Mouse (Mus musculus) liver, embryonic 14.5 days (tissue): ENCODE data around the gene Ralgapa2. TPM values are rescaled to one million over a fixed set of nuclear protein-coding genes. Genes with fewer than 3 reads are reported as not detected.

Source experiments
- ATAC-seq: fragments of 200-750 bp; cut with Nextera tagmentation; 2 replicates; pipeline ENCODE4 v1.8.0; 2017; ENCODE audit warnings: moderate number of reproducible peaks, mild to moderate bottlenecking, moderate library complexity; ENCODE audit not compliant: insufficient read depth
- DNase-seq, 3 experiments: peaks; one replicate each; pipeline ENCODE4 v3.0.0-alpha.2; 2012 to 2013; ENCODE audit warnings: low read depth in 3 of 3, low spot score in 3 of 3
- H3K27ac ChIP-seq: fragments of 300-500 bp; sonication (generic); 2 replicates; pipeline ENCODE4 v1.5.1; 2014; ENCODE audit warnings: moderate library complexity, mild to moderate bottlenecking, control low read depth, inconsistent platforms
- H3K27me3 ChIP-seq: fragments of 300-500 bp; sonication (generic); 2 replicates; pipeline ENCODE4 v1.6.1; 2014; ENCODE audit warnings: mild to moderate bottlenecking, low read length, moderate library complexity; ENCODE audit not compliant: control insufficient read depth, insufficient read depth
- H3K36me3 ChIP-seq: fragments of 300-500 bp; sonication (generic); replicated peaks from 2 replicates; pipeline ENCODE4 v1.6.1; 2014; ENCODE audit warnings: low read depth; ENCODE audit not compliant: control insufficient read depth, insufficient read depth
- H3K4me1 ChIP-seq, 2 experiments: fragments of 200-500 bp in 1 of 2; fragments of 300-500 bp in 1 of 2; sonication (generic) in 1 of 2; replicated peaks; 2 replicates each; pipeline ENCODE4 v1.6.1; 2012 to 2014; ENCODE audit warnings: antibody characterized with exemption in 1 of 2, inconsistent platforms in 1 of 2, low read length in 1 of 2; ENCODE audit not compliant: control insufficient read depth in 2 of 2, insufficient read depth in 2 of 2
- H3K4me2 ChIP-seq: fragments of 300-500 bp; sonication (generic); 2 replicates; pipeline ENCODE4 v1.6.1; 2014; ENCODE audit warnings: low read depth, mild to moderate bottlenecking, control low read depth, moderate library complexity
- H3K4me3 ChIP-seq, 2 experiments: fragments of 200-500 bp in 1 of 2; fragments of 300-500 bp in 1 of 2; sonication (generic) in 1 of 2; 2 replicates each; pipeline ENCODE4 v1.5.1; 2012 to 2014; ENCODE audit warnings: low read depth in 2 of 2, low read length in 2 of 2, mild to moderate bottlenecking in 2 of 2, control low read depth in 1 of 2, inconsistent platforms in 1 of 2, moderate library complexity in 1 of 2; ENCODE audit not compliant: insufficient read depth in 1 of 2
- H3K9ac ChIP-seq: fragments of 300-500 bp; sonication (generic); replicated peaks from 2 replicates; pipeline ENCODE4 v1.6.1; 2014; ENCODE audit warnings: mild to moderate bottlenecking, control low read depth, moderate library complexity
- H3K9me3 ChIP-seq: fragments of 300-500 bp; sonication (generic); 2 replicates; pipeline ENCODE4 v1.6.1; 2016; ENCODE audit warnings: low read length, mixed read lengths; ENCODE audit not compliant: control insufficient read depth
- CTCF ChIP-seq: IDR thresholded peaks from 2 replicates; pipeline ENCODE4 v1.5.1; 2016; ENCODE audit warnings: antibody characterized with exemption, low read depth, control low read depth
- EP300 ChIP-seq: IDR thresholded peaks from 2 replicates; pipeline ENCODE4 v1.6.1; 2016; ENCODE audit warnings: antibody characterized with exemption, low read depth
- WGBS: fragments of 180-500 bp; shearing (Covaris S2); extraction: QIAGEN DNeasy Blood & Tissue Kit; methylation state at CpG from one replicate; pipeline ENCODE4 v1.1.7; 2014; ENCODE audit not compliant: insufficient replicate concordance; 5-methylcytosine and 5-hydroxymethylcytosine counted together
- polyA plus RNA-seq, 2 experiments: library from polyadenylated mRNA; depleted of rRNA in 1 of 2; stranded (reverse) in 1 of 2; unstranded in 1 of 2; fragments of >200 nt; fragmentation: Nextera tagmentation in 1 of 2; extraction: Ambion mirVana in 1 of 2; gene quantifications; 2 replicates each; pipeline versions ENCODE4 v1.2.1 to v1.2.3; 2012 to 2014

The Ralgapa2 gene
- polyA plus RNA-seq, 2 experiments, result 2.1 to 3.6 TPM

DNA sequence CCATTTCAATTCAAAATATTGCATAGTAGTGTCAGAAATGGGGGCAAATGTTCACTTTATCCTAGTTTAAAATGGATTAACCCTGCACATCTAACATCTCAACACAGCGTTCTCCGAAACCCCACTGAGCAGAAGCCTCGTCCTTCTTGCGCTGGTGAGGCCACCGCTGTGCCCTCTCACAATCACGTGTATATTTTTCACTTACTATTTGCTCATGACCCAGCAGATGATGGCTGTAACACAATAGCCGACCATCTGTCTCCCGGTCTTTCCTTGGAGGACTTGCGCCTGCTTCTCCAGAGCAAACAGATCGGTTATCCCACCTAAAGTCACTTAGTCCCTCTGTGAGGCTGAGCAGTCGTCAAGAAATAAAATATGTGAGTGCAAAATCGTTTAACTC lies 146.0 kb downstream of the Ralgapa2 start:
- H3K4me1 ChIP-seq, result peaks cover 0 to 8% of the 10 kb centered on the region in 2 experiments; a peak in 2 of 4 replicates
- H3K4me3 ChIP-seq, result no peak overlapping the region
- 77% methylated on average over 12 of the region's 12 CpGs for WGBS
- H3K9ac ChIP-seq, result no peak overlapping the region
- H3K27me3 ChIP-seq, result no peaks in the 10 kb centered on the region
- no peak overlapping the region for H3K4me2 ChIP-seq
- DNase-seq (no peak), ATAC-seq (no peak)
- no peaks in the 10 kb centered on the region for H3K36me3 ChIP-seq
- TF ChIP-seq EP300 (no peak), CTCF (no peak)
- no peak overlapping the region for H3K27ac ChIP-seq
- H3K9me3 ChIP-seq, result no peaks in the 10 kb centered on the region

DNA sequence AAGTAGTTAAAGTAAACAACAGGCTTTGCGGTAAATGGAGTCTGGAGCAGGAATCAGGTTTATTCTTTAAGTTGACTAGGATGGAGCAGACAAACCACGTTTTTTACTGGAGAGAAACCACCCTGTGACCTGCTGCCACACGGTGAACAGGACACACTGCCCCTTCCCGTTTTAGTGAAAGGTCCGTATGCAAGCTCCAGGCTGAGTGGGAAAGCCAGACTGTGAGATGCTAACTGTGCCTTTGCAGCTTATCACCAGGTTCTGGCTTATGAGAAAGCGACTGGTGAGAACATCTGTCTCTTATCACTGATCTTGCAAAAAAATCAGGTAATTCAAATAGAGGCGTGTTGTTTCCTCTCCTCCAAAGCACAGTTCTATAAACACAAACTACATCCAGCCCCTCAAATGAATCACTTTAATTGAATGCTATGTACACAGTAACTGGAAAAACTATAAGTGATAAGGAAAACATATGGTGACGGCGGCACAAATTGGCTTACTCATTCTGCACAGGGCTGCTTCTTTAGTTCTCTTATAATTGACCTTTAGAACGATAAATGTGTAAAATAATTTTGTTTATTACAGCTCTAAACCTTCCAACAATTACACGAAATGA lies 146.7 kb downstream of the Ralgapa2 start:
- H3K4me1 ChIP-seq, result peaks cover 0 to 8% of the 10 kb centered on the region in 2 experiments; a peak in 2 of 4 replicates
- DNase-seq (no peak), ATAC-seq (no peak)
- H3K9ac ChIP-seq, result no peak overlapping the region
- H3K27me3 ChIP-seq, result no peaks in the 10 kb centered on the region
- H3K4me3 ChIP-seq, result no peak overlapping the region
- H3K27ac ChIP-seq, result no peak overlapping the region
- TF ChIP-seq EP300 (no peak), CTCF (no peak)
- WGBS, result 62% methylated on average over 11 of the region's 11 CpGs
- no peaks in the 10 kb centered on the region for H3K9me3 ChIP-seq
- H3K4me2 ChIP-seq, result no peak overlapping the region
- no peaks in the 10 kb centered on the region for H3K36me3 ChIP-seq

DNA sequence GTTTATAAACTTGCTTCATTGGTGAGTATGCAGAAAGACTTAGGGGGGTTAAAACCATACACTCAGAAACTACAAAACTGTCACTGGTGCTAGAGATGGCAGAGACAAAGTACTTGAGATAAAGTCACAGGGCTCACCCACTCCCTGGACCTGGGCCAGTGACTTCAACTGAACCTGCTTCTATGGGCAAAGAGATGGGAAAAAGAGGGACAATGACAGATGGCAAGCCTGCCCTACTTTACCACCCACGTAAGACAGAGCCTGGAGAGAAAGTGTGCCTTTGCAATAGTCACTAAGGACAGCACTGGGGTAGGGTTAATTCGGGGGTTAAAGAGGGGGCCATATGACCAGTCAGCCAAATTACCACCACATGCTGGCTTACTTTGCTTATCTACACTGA lies 148.7 kb downstream of the Ralgapa2 start:
- Histone ChIP-seq H3K4me2 (no peak overlapping the region), H3K4me3 (no peak overlapping the region), H3K4me1 (peaks cover 0 to 8% of the 10 kb centered on the region in 2 experiments; a peak in 2 of 4 replicates), H3K9ac (no peak overlapping the region), H3K27me3 (no peaks in the 10 kb centered on the region), H3K27ac (no peak overlapping the region), H3K36me3 (no peaks in the 10 kb centered on the region), H3K9me3 (no peaks in the 10 kb centered on the region)
- ATAC-seq (no peak), DNase-seq (no peak)
- no peak for TF ChIP-seq EP300
- no peak for TF ChIP-seq CTCF
- WGBS, result 58% methylated on average over 2 of the region's 2 CpGs

DNA sequence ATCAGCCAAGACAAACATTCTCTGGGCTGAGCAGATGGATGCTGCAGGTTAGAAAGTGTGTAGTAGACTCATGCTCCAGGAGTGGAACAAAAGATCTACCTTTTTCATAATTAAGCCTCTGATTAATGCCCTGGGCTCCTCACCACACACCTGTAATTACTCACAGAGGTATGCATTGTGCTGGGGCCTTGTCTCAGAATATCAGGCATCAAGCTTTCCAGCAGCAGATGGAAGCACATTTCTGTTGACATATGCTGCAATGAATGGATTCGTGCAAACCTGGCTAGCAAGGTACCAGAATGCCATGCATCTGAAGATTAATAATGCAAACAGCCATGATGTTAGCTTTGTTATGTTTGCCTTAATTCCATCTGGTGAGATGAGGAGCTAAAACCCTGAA lies 149.2 kb downstream of the Ralgapa2 start:
- Histone ChIP-seq H3K36me3 (no peaks in the 10 kb centered on the region), H3K4me2 (no peak overlapping the region), H3K4me3 (no peak overlapping the region), H3K9me3 (no peaks in the 10 kb centered on the region), H3K27ac (no peak overlapping the region), H3K9ac (no peak overlapping the region), H3K4me1 (peaks cover 0 to 8% of the 10 kb centered on the region in 2 experiments; a peak in 2 of 4 replicates), H3K27me3 (no peaks in the 10 kb centered on the region)
- ATAC-seq, result no peak
- DNase-seq, result no peak
- 60% methylated on average over 1 of the region's 1 CpGs for WGBS
- TF ChIP-seq CTCF (no peak), EP300 (no peak)

DNA sequence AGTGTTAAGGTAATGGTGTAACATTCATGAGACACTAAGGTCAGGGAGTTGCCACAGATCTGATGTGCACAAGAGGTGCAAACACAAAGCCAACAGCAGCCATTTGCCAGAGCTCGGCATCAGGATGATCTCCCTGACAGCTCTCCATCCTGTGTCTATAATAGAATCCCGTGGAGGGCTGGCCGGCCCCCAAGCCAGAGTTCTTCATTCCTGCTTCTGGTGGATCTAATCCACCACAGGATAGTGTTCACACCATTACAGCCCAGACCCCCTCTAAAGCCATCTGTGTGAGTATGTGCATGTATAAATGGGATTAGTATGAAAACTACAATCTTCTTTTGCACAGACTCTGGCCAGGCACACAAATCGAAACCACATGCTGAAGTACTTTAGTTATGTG lies 150.2 kb downstream of the Ralgapa2 start:
- H3K4me2 ChIP-seq, result no peak overlapping the region
- no peak overlapping the region for H3K4me3 ChIP-seq
- H3K9me3 ChIP-seq, result no peaks in the 10 kb centered on the region
- no peak overlapping the region for H3K27ac ChIP-seq
- no peak for DNase-seq
- no peak for ATAC-seq
- H3K9ac ChIP-seq, result no peak overlapping the region
- no peaks in the 10 kb centered on the region for H3K36me3 ChIP-seq
- peaks cover 0 to 8% of the 10 kb centered on the region in 2 experiments; a peak in 2 of 4 replicates for H3K4me1 ChIP-seq
- H3K27me3 ChIP-seq, result no peaks in the 10 kb centered on the region
- 74% methylated on average over 4 of the region's 4 CpGs for WGBS
- TF ChIP-seq EP300 (no peak), CTCF (no peak)
